Mouse (Mus musculus) ES-E14 (cell line): ENCODE data around the gene Grip1. TPM values are rescaled to one million over a fixed set of nuclear protein-coding genes. Genes with fewer than 3 reads are reported as not detected.

Experiments
- DNase-seq: peaks from one replicate; pipeline ENCODE4 v3.0.0-alpha.2; 2013; ENCODE audit warnings: low read depth, low spot score
- H3K27ac ChIP-seq: 2 replicates; pipeline ENCODE4 v1.5.1; 2012; ENCODE audit warnings: low read depth, mild to moderate bottlenecking, low read length, moderate library complexity, mixed read lengths; ENCODE audit not compliant: poor library complexity, insufficient read depth, severe bottlenecking
- H3K36me3 ChIP-seq: 2 replicates; pipeline ENCODE4 v1.6.1; 2012; ENCODE audit warnings: mild to moderate bottlenecking, low read length, moderate library complexity, mixed read lengths; ENCODE audit not compliant: control insufficient read depth, poor library complexity, insufficient read depth, severe bottlenecking
- H3K4me1 ChIP-seq, 2 experiments: fragments of 150-350 bp in 1 of 2; sonication (generic) in 1 of 2; 2 replicates each; pipeline ENCODE4 v1.6.1; 2012; ENCODE audit warnings: low read length in 2 of 2, mild to moderate bottlenecking in 1 of 2, mixed read lengths in 1 of 2; ENCODE audit not compliant: control insufficient read depth in 2 of 2, insufficient read depth in 2 of 2, poor library complexity in 1 of 2
- H3K4me3 ChIP-seq, 2 experiments: fragments of 150-350 bp in 1 of 2; sonication (generic) in 1 of 2; 2 replicates each; pipeline ENCODE4 v1.5.1; 2012; ENCODE audit warnings: low read length in 2 of 2, low read depth in 1 of 2, mild to moderate bottlenecking in 1 of 2, mixed read lengths in 1 of 2; ENCODE audit not compliant: insufficient read depth in 1 of 2, poor library complexity in 1 of 2, severe bottlenecking in 1 of 2
- H3K9ac ChIP-seq: 2 replicates; pipeline ENCODE4 v1.6.1; 2012; ENCODE audit warnings: low read depth, mild to moderate bottlenecking, low read length, mixed read lengths; ENCODE audit not compliant: poor library complexity, insufficient read depth, severe bottlenecking
- H3K9me3 ChIP-seq: fragments of 150-350 bp; sonication (generic); 2 replicates; pipeline ENCODE4 v1.6.1; 2012; ENCODE audit warnings: low read depth, mild to moderate bottlenecking, low read length; ENCODE audit not compliant: control insufficient read depth, insufficient read depth
- CHD2 ChIP-seq: IDR thresholded peaks from 2 replicates; pipeline ENCODE4 v1.6.1; 2014; ENCODE audit warnings: mild to moderate bottlenecking, low read depth, low read length, inconsistent platforms
- HCFC1 ChIP-seq: IDR thresholded peaks from 2 replicates; pipeline ENCODE4 v1.6.1; 2012; ENCODE audit warnings: low read length, inconsistent platforms, borderline replicate concordance; ENCODE audit not compliant: insufficient read depth
- MAFK ChIP-seq: IDR thresholded peaks from 2 replicates; pipeline ENCODE4 v1.6.1; 2014; ENCODE audit warnings: mild to moderate bottlenecking, low read depth, low read length, inconsistent platforms; ENCODE audit not compliant: insufficient read depth
- ZC3H11A ChIP-seq: IDR thresholded peaks from 2 replicates; pipeline ENCODE4 v1.6.1; 2012; ENCODE audit warnings: low read depth, mild to moderate bottlenecking, inconsistent platforms, low read length, borderline replicate concordance
- ZNF384 ChIP-seq: IDR thresholded peaks from 2 replicates; pipeline ENCODE4 v1.6.1; 2012; ENCODE audit warnings: low read depth, low read length, inconsistent platforms
- in situ Hi-C, 2 experiments: fragments of 600-800 bp; cut with MboI; formaldehyde crosslinking; loops; one replicate each; pipeline ENCODE4 v1.15.1; 2025; ENCODE audit warnings: low sequenced_read_pairs in 2 of 2, inconsistent platforms in 1 of 2; ENCODE audit not compliant: unreplicated experiment in 2 of 2
- total RNA-seq: library from RNA; depleted of rRNA; stranded (reverse); fragments of 300-350 nt; gene quantifications from 2 replicates; pipeline ENCODE4 v1.2.3, GENCODE M21; 2012

Grip1 gene
- total RNA-seq, 1 experiment: 4.2 TPM

GRCm38 (mm10) chr10:119721887-119722286 is 268.3 kb downstream of the Grip1 start:
- in situ Hi-C loops: no loop called here
- no peak for DNase-seq
- no peak overlapping the region for H3K27ac ChIP-seq

GRCm38 (mm10) chr10:119722471-119722870 is 268.8 kb downstream of the Grip1 start:
- in situ Hi-C loops: no loop called here
- H3K9ac ChIP-seq: no peak overlapping the region
- H3K27ac ChIP-seq: no peak overlapping the region
- H3K4me3 ChIP-seq: no peak overlapping the region
- H3K36me3 ChIP-seq: no peaks in the 10 kb centered on the region
- no peak for TF ChIP-seq ZNF384
- TF ChIP-seq MAFK: no peak
- no peaks in the 10 kb centered on the region for H3K4me1 ChIP-seq
- DNase-seq: no peak
- no peaks in the 10 kb centered on the region for H3K9me3 ChIP-seq

More at GRCm38 (mm10) chr10:119721887-119722286, 268.3 kb downstream of the Grip1 start:
- no peaks in the 10 kb centered on the region for H3K9me3 ChIP-seq
- TF ChIP-seq ZNF384: no peak
- TF ChIP-seq ZC3H11A: no peak
- no peak overlapping the region for H3K4me3 ChIP-seq
- H3K36me3 ChIP-seq: no peaks in the 10 kb centered on the region
- H3K4me1 ChIP-seq: no peaks in the 10 kb centered on the region
- no peak overlapping the region for H3K9ac ChIP-seq

- Histone ChIP-seq H3K9ac (no peak overlapping the region), H3K4me3 (no peak overlapping the region), H3K36me3 (no peaks in the 10 kb centered on the region), H3K4me1 (no peaks in the 10 kb centered on the region), H3K9me3 (no peaks in the 10 kb centered on the region), H3K27ac (no peak overlapping the region)
- DNase-seq: no peak
- in situ Hi-C loops: no loop called here
- TF ChIP-seq CHD2 (no peak), HCFC1 (no peak), ZNF384 (no peak), MAFK (no peak), ZC3H11A (no peak)
Measured at GRCm38 (mm10) chr10:119723671-119724070, 270.0 kb downstream of the Grip1 start.

GRCm38 (mm10) chr10:119725363-119725762 is 271.7 kb downstream of the Grip1 start:
- Histone ChIP-seq H3K27ac (no peak overlapping the region), H3K4me1 (no peaks in the 10 kb centered on the region), H3K9ac (no peak overlapping the region), H3K4me3 (no peak overlapping the region), H3K36me3 (no peaks in the 10 kb centered on the region), H3K9me3 (no peaks in the 10 kb centered on the region)
- no peak for DNase-seq
- TF ChIP-seq HCFC1 (no peak), CHD2 (no peak), ZC3H11A (no peak), ZNF384 (no peak), MAFK (no peak)
- in situ Hi-C loops: no loop called here

GRCm38 (mm10) chr10:119725966-119726365 is 272.3 kb downstream of the Grip1 start:
- TF ChIP-seq HCFC1 (no peak), MAFK (no peak), ZC3H11A (no peak), ZNF384 (no peak), CHD2 (no peak)
- in situ Hi-C loops: no loop called here
- H3K9ac ChIP-seq: no peak overlapping the region
- no peak overlapping the region for H3K27ac ChIP-seq
- no peak for DNase-seq
- no peaks in the 10 kb centered on the region for H3K9me3 ChIP-seq
- no peaks in the 10 kb centered on the region for H3K4me1 ChIP-seq
- H3K36me3 ChIP-seq: no peaks in the 10 kb centered on the region
- no peak overlapping the region for H3K4me3 ChIP-seq
